Mouse (Mus musculus) myocyte (in vitro differentiated cells): ENCODE measurements around the gene Ranbp9.

Source experiments
- MAX ChIP-seq: IDR thresholded peaks from one replicate; pipeline ENCODE4 v1.6.1; 2011; ENCODE audit warnings: low read depth, mild to moderate bottlenecking, control low read depth
- MYOD1 ChIP-seq, 3 experiments: IDR thresholded peaks; one replicate each; pipeline ENCODE4 v1.6.1; 2011; ENCODE audit warnings: control low read depth in 2 of 3, low read depth in 2 of 3, mild to moderate bottlenecking in 2 of 3, moderate library complexity in 1 of 3; ENCODE audit not compliant: insufficient read length in 2 of 3, control insufficient read depth in 1 of 3
- MYOG ChIP-seq, 3 experiments: IDR thresholded peaks; one replicate each; pipeline ENCODE4 v1.6.1; 2011; ENCODE audit warnings: control low read depth in 2 of 3, low read depth in 2 of 3, mild to moderate bottlenecking in 2 of 3; ENCODE audit not compliant: insufficient read length in 2 of 3, control insufficient read depth in 1 of 3, insufficient read depth in 1 of 3
- POLR2A ChIP-seq: IDR thresholded peaks from one replicate; pipeline ENCODE4 v1.6.1; 2011; ENCODE audit warnings: low read depth, mild to moderate bottlenecking, control low read depth, moderate library complexity; ENCODE audit not compliant: insufficient read length
- TCF3 ChIP-seq: IDR thresholded peaks from one replicate; pipeline ENCODE4 v1.6.1; 2011; ENCODE audit warnings: low read depth, control low read depth; ENCODE audit not compliant: insufficient read length

- no peak for TF ChIP-seq MYOG (IDR thresholded peaks at IDR 0.05; ENCODE audit: control insufficient read depth in 1 of 3, insufficient read depth in 1 of 3, insufficient read length in 2 of 3, low read depth in 2 of 3)
- no peak for TF ChIP-seq POLR2A
- TF ChIP-seq MAX, result no peak
- TF ChIP-seq TCF3, result no peak
- no peak for TF ChIP-seq MYOD1 (IDR thresholded peaks at IDR 0.05; ENCODE audit: control insufficient read depth in 1 of 3, insufficient read length in 2 of 3, low read depth in 2 of 3)
Measured at GRCm38 (mm10) chr13:43493725-43494124, 12.6 kb upstream of the Ranbp9 start.
